Mouse (Mus musculus) midbrain, embryonic 16.5 days (tissue): Measurements from ENCODE around the gene Cd200r4. TPM values are rescaled to one million over a fixed set of nuclear protein-coding genes. Genes with fewer than 3 reads are reported as not detected.
"Not testable (repeated sequence)": the region's sequence is repeated elsewhere in the genome, so short reads cannot be mapped to it uniquely, and the experiment has no call there.

Experiments
- ATAC-seq: fragments of 200-750 bp; cut with Nextera tagmentation; 2 replicates; pipeline ENCODE4 v1.8.0; 2017; ENCODE audit warnings: moderate TSS enrichment
- H3K27ac ChIP-seq: fragments of 300-500 bp; sonication (generic); 2 replicates; pipeline ENCODE4 v1.5.1; 2014; ENCODE audit warnings: mild to moderate bottlenecking, low read length, mixed read lengths
- H3K27me3 ChIP-seq: fragments of 300-500 bp; sonication (generic); 2 replicates; pipeline ENCODE4 v1.6.1; 2014; ENCODE audit warnings: low read depth, low read length, mixed read lengths; ENCODE audit not compliant: control insufficient read depth, insufficient read depth
- H3K36me3 ChIP-seq: fragments of 300-500 bp; sonication (generic); 2 replicates; pipeline ENCODE4 v1.6.1; 2014; ENCODE audit warnings: mild to moderate bottlenecking, low read length, moderate library complexity, mixed read lengths; ENCODE audit not compliant: control insufficient read depth, insufficient read depth
- H3K4me1 ChIP-seq: fragments of 300-500 bp; sonication (generic); 2 replicates; pipeline ENCODE4 v1.6.1; 2014; ENCODE audit warnings: mild to moderate bottlenecking, low read length, mixed read lengths; ENCODE audit not compliant: control insufficient read depth, insufficient read depth
- H3K4me2 ChIP-seq: fragments of 300-500 bp; sonication (generic); 2 replicates; pipeline ENCODE4 v1.6.1; 2014; ENCODE audit warnings: mild to moderate bottlenecking, low read length, mixed read lengths
- H3K4me3 ChIP-seq: fragments of 300-500 bp; sonication (generic); 2 replicates; pipeline ENCODE4 v1.5.1; 2014; ENCODE audit warnings: low read depth, mild to moderate bottlenecking, low read length, moderate library complexity, mixed read lengths
- H3K9ac ChIP-seq: fragments of 300-500 bp; sonication (generic); 2 replicates; pipeline ENCODE4 v1.6.1; 2014; ENCODE audit warnings: low read depth, low read length, mixed read lengths
- H3K9me3 ChIP-seq: fragments of 300-500 bp; sonication (generic); replicated peaks from 2 replicates; pipeline ENCODE4 v1.6.1; 2014; ENCODE audit warnings: mild to moderate bottlenecking, low read length, mixed read lengths; ENCODE audit not compliant: control insufficient read depth, poor library complexity, severe bottlenecking
- WGBS: fragments of 180-500 bp; shearing (Covaris S2); extraction: QIAGEN DNeasy Blood & Tissue Kit; methylation state at CpG from one replicate; pipeline ENCODE4 v1.1.7; 2014; 5-methylcytosine and 5-hydroxymethylcytosine counted together
- polyA plus RNA-seq: library from polyadenylated mRNA; unstranded; fragments of >200 nt; fragmentation: Nextera tagmentation; extraction: Ambion mirVana; gene quantifications from 2 replicates; pipeline ENCODE4 v1.2.1, GENCODE M21; 2015

Gene Cd200r4
- polyA plus RNA-seq, 1 experiment from 2014 or later, result not detected

- no peak for ATAC-seq
- no peaks in the 10 kb centered on the region for H3K36me3 ChIP-seq
- WGBS, result 85% methylated on average over 17 of the region's 17 CpGs
These were observed 32.9 kb upstream of the Cd200r4 start for GRCm38 (mm10) chr16:44778538-44779147.

DNA sequence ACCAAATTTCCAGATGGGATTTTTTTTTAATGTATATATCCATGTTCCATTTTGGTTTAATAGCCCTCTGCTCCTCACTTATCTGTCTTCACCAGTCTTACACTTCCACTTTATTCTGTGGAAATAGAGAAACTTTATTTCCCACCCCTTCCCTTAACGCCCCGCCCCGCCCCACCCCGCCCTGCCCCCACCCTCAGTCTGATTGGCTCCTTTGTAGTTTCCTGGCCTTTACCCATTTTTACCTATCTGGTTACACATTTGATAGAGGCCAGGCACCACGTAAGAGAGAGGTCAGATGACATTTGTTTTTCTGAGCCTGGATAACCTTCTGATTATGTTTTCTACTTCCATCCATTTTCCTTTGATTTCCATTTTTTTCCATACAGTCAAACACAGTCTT, 32.0 kb upstream of the Cd200r4 start:
- ATAC-seq, result no peak
- WGBS, result 97% methylated on average over 5 of the region's 5 CpGs
- H3K36me3 ChIP-seq, result no peaks in the 10 kb centered on the region

More at GRCm38 (mm10) chr16:44778538-44779147, 32.9 kb upstream of the Cd200r4 start:
- H3K4me3 ChIP-seq, result no peak overlapping the region
- H3K27me3 ChIP-seq, result no peaks in the 10 kb centered on the region
- no peaks in the 10 kb centered on the region for H3K4me1 ChIP-seq
- no peak overlapping the region for H3K9ac ChIP-seq
- no peaks in the 10 kb centered on the region for H3K9me3 ChIP-seq
- no peak overlapping the region for H3K27ac ChIP-seq
- H3K4me2 ChIP-seq, result no peak overlapping the region

DNA sequence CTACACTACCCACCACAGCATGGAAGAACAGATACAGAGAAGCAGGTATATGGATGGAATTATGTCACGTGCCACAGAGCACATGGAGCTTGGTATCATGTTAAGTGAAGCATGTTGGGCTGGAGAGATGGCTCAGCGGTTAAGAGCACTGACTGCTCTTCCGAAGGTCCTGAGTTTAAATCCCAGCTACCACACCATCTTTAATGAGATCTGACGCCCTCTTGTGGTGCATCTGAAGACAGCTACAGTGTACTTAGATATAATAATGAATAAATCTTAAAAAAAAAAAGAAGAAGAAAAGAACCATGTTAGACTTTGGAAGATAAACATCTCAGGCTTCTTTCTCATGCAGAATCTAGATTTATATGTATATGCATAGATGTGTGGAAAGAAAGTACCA, 30.8 kb upstream of the Cd200r4 start:
- 69% methylated on average over 4 of the region's 4 CpGs for WGBS
- Histone ChIP-seq H3K4me1 (no peaks in the 10 kb centered on the region), H3K4me2 (no peak overlapping the region), H3K9ac (no peak overlapping the region), H3K27me3 (no peaks in the 10 kb centered on the region), H3K27ac (no peak overlapping the region), H3K36me3 (no peaks in the 10 kb centered on the region), H3K4me3 (no peak overlapping the region), H3K9me3 (no peaks in the 10 kb centered on the region)
- no peak for ATAC-seq

More for the DNA sequence above, 32.0 kb upstream of the Cd200r4 start:
- no peaks in the 10 kb centered on the region for H3K4me1 ChIP-seq
- no peaks in the 10 kb centered on the region for H3K27me3 ChIP-seq
- H3K9ac ChIP-seq, result no peak overlapping the region
- no peak overlapping the region for H3K4me3 ChIP-seq
- H3K4me2 ChIP-seq, result no peak overlapping the region
- H3K9me3 ChIP-seq, result no peaks in the 10 kb centered on the region
- H3K27ac ChIP-seq, result no peak overlapping the region

- Histone ChIP-seq H3K27me3 (no peaks in the 10 kb centered on the region), H3K9ac (no peak overlapping the region), H3K4me3 (no peak overlapping the region), H3K4me1 (no peaks in the 10 kb centered on the region), H3K4me2 (no peak overlapping the region), H3K27ac (no peak overlapping the region), H3K36me3 (no peaks in the 10 kb centered on the region), H3K9me3 (no peaks in the 10 kb centered on the region)
- WGBS, result 82% methylated on average over 1 of the region's 1 CpGs
- ATAC-seq, result no peak
These were observed 24.6 kb upstream of the Cd200r4 start for GRCm38 (mm10) chr16:44786934-44787333.

GRCm38 (mm10) chr16:44794416-44794815, 17.1 kb upstream of the Cd200r4 start:
- no peak overlapping the region for H3K4me2 ChIP-seq
- H3K4me1 ChIP-seq, result no peaks in the 10 kb centered on the region
- no peak overlapping the region for H3K4me3 ChIP-seq
- no peaks in the 10 kb centered on the region for H3K27me3 ChIP-seq
- no peaks in the 10 kb centered on the region for H3K36me3 ChIP-seq
- H3K9me3 ChIP-seq, result no peaks in the 10 kb centered on the region
- H3K9ac ChIP-seq, result no peak overlapping the region
- ATAC-seq, result no peak
- H3K27ac ChIP-seq, result no peak overlapping the region

GRCm38 (mm10) chr16:44805976-44806375, 5.6 kb upstream of the Cd200r4 start:
- H3K27ac ChIP-seq, result no peak overlapping the region
- no peak for ATAC-seq
- H3K9ac ChIP-seq, result no peak overlapping the region

DNA sequence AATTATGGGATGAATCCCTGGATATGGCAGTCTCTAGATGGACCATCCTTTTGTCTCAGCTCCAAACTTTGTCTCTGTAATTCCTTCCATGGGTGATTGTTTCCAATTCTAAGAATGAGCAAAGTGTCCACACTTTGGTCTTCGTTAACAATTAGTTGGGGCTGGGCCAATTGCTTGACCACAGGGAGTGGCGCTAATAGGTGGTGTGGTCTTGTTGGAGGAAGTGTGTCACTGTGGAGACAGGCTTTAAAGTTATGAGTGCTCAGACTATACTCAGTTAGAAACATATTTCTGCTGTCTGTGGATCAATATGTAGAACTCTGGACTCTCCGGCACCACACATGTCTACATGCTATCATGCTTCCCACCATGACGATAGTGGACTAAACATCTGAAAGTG, 1.3 kb upstream of the Cd200r4 start:
- not testable (repeated sequence) for H3K36me3 ChIP-seq, H3K4me3 ChIP-seq, H3K9me3 ChIP-seq, H3K4me2 ChIP-seq, H3K27me3 ChIP-seq, H3K9ac ChIP-seq, ATAC-seq, H3K27ac ChIP-seq, H3K4me1 ChIP-seq
- WGBS, result 97% methylated on average over 4 of the region's 4 CpGs

More at GRCm38 (mm10) chr16:44805976-44806375, 5.6 kb upstream of the Cd200r4 start:
- Histone ChIP-seq H3K27me3 (no peaks in the 10 kb centered on the region), H3K36me3 (no peaks in the 10 kb centered on the region), H3K4me1 (no peaks in the 10 kb centered on the region), H3K4me2 (no peak overlapping the region), H3K4me3 (no peak overlapping the region), H3K9me3 (no peaks in the 10 kb centered on the region)

- no peaks in the 10 kb centered on the region for H3K27me3 ChIP-seq
- no peak overlapping the region for H3K9ac ChIP-seq
- ATAC-seq, result no peak
- WGBS, result 87% methylated on average over 6 of the region's 6 CpGs
- no peaks in the 10 kb centered on the region for H3K4me1 ChIP-seq
- no peak overlapping the region for H3K27ac ChIP-seq
- no peaks in the 10 kb centered on the region for H3K9me3 ChIP-seq
- no peaks in the 10 kb centered on the region for H3K36me3 ChIP-seq
- no peak overlapping the region for H3K4me2 ChIP-seq
- no peak overlapping the region for H3K4me3 ChIP-seq
These were observed 1.0 kb downstream of the Cd200r4 start for GRCm38 (mm10) chr16:44812468-44813065.

DNA sequence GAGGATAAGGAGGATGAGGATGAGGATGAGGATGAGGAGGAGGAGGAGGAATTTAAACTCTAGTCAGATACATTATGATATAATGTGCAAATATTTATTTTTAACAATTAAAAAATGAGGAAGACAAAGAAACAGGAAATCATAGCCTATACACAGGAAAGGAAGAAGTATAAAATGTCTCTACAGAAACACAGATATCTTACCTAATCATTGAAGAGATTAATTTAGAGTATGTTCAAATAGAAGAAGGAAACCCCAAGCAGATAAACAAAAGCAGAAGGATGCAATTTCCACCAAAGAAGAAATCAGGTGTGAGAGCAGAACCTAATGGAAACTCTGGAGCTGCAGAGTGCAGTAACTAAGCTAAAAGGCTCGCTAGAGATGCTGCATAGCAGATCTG, 6.5 kb downstream of the Cd200r4 start:
- ATAC-seq, result no peak
- no peak overlapping the region for H3K9ac ChIP-seq
- H3K9me3 ChIP-seq, result no peaks in the 10 kb centered on the region
- H3K27me3 ChIP-seq, result no peaks in the 10 kb centered on the region
- no peak overlapping the region for H3K27ac ChIP-seq
- no peaks in the 10 kb centered on the region for H3K36me3 ChIP-seq
- 61% methylated on average over 1 of the region's 1 CpGs for WGBS
- no peak overlapping the region for H3K4me3 ChIP-seq
- no peaks in the 10 kb centered on the region for H3K4me1 ChIP-seq
- H3K4me2 ChIP-seq, result no peak overlapping the region
